Mouse (Mus musculus) liver, embryonic 14.5 days (tissue): ENCODE measurements around the gene Rtn4r.

ENCODE experiments used
- CTCF ChIP-seq: IDR thresholded peaks from 2 replicates; pipeline ENCODE4 v1.5.1; 2016; ENCODE audit warnings: antibody characterized with exemption, low read depth, control low read depth
- EP300 ChIP-seq: IDR thresholded peaks from 2 replicates; pipeline ENCODE4 v1.6.1; 2016; ENCODE audit warnings: antibody characterized with exemption, low read depth

DNA sequence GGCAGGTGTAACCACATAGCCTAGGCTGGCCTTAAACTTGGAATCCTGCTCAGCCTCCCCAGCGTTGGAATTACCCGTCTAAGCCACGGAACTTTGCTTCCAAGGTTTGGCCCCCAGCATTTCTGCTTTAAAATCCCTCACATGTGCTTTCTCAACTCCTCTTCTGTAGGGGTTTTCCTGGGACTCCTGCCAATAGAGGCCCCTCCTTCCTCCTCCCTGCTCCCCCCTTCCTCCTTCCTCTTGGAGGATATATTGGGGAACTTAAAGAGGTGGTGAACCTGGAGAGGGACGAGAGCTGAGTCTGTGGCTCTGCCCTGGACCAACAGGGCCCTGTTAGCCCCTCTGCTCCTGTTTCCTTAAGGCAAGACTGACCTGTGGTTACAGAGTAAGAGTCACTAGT, 2.8 kb downstream of the Rtn4r start:
- no peak for TF ChIP-seq CTCF
- TF ChIP-seq EP300: no peak
